Mouse (Mus musculus): Measurements from ENCODE around the gene Wipf2.

DNA sequence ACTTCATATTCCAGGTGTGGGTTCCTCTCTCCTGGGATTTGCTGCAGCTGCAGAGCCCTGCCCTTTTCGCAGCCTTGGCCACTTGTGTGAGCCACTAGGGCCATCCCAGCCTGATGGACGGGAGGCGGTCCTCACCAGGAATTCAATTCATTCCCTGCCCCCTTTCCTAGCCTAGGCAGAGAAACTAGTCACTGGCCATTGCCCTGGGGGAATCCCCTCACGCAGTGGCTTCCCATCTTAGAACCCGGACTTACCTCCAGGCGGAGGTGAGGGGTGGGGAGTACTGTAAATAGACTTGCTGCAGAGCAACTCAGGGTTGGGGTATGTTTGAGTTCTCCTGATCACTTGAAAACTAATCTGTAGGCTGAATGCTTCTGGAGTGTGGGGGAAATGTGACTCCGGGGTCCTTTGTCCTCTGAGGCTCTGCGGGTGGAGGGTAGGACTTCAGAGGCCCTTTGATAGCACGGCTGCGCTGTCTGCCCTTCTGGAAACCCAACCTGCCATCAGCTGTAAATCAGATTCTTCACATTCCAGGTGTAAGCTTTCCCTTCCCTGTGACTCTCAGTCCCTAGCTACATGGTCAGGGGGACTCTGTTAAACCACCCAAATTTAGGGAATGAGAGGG, 39.3 kb downstream of the Wipf2 start:
- TF ChIP-seq ETS1 (IDR thresholded peaks at IDR 0.05; ENCODE audit: low read depth, low read length) (no peak), E2F4 (IDR thresholded peaks at IDR 0.05; ENCODE audit: borderline replicate concordance, low read depth, low read length) (no peak), CHD1 (IDR thresholded peaks at IDR 0.05; ENCODE audit: low read depth, low read length) (no peak), ZNF384 (IDR thresholded peaks at IDR 0.05; ENCODE audit: low read depth, low read length) (no peak), CTCF (IDR thresholded peaks at IDR 0.05 in 2 of 3, conservative IDR thresholded peaks at IDR 0.05 in 1 of 3; ENCODE audit: control insufficient read depth in 1 of 3, insufficient read depth in 1 of 3, low read depth in 2 of 3, low read length in 3 of 3, poor library complexity in 1 of 3, severe bottlenecking in 1 of 3) (no peak), POLR2AphosphoS2 (IDR thresholded peaks at IDR 0.05; ENCODE audit: low read length) (no peak), TCF12 (IDR thresholded peaks at IDR 0.05; ENCODE audit: low read depth, low read length) (no peak)

All from MEL (cell line).